Mouse (Mus musculus) testis, adult 2 months (tissue): Measurements from ENCODE around the gene Clec2l.

Experiments
- CTCF ChIP-seq: fragments of 200-500 bp; IDR thresholded peaks from 2 replicates; pipeline ENCODE4 v1.5.1; 2012; ENCODE audit warnings: low read depth, mild to moderate bottlenecking, inconsistent platforms, low read length, moderate library complexity; ENCODE audit not compliant: control insufficient read depth, insufficient read depth, insufficient replicate concordance
- POLR2A ChIP-seq: fragments of 200-500 bp; IDR thresholded peaks from 2 replicates; pipeline ENCODE4 v1.6.1; 2012; ENCODE audit warnings: low read depth, mild to moderate bottlenecking, inconsistent platforms, low read length, moderate library complexity; ENCODE audit not compliant: control insufficient read depth

DNA sequence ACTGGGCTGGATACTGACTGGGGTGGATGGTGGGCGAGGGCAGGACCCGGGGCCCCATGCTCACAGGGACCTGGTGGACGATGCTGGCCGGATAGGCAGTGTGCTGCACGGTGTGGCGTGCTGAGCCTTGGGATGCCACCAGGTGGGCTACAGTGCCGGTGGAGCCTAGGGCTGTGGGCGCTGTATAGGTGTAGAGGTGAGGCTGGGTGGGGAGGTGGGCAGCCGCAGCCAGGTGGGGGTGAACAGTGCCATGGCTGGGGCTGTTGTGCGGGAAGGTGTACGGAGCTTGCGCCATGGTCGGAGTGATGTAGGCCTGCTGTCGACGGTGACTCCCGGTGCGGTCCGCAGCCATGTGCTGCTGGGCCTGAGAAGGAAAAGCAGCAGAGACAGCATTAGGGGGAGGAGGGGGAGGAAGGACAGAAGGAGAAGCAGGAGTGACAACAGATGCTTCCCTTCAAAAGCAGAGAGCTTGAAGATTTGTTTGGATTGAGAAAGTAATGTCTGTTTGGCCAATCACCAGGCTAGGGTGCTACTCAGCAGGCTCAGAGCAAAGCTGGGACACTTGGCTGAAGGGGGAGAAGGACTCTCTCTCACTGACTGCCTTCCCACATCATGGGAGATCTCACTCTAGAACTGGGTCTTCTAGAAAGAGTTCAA lies 35.5 kb downstream of the Clec2l start:
- no peak for TF ChIP-seq CTCF
- no peak for TF ChIP-seq POLR2A
